ENCODE assay signal across 8 mouse cellular contexts in the genomic region with DNA sequence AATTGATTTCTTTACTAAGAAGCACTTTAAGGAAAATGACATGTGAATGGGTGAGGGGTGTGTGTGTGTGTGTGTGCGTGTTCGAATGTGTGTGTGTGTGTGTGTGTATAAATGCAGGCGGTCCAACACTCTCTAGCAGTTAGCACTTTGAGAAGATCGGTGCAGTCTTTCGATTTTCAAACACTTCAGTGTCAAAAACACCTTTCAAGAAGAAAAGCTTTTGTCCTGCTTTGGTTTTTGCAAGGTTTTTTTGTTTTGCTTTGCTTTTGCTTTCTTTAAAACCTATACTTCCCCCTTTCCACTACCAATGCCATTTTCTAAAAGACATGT. TPM values are rescaled to one million over a fixed set of nuclear protein-coding genes. Genes with fewer than 3 reads are reported as not detected.
DNase-seq lines count a peak whose midpoint lies in the region; ATAC-seq and TF ChIP-seq lines count a peak whose summit lies in the region.

No protein-coding gene starts in this region.

- DNase-seq in lung, adult 2 months: no peak
- no peak for DNase-seq in lung, postnatal 14 days
- no peak for DNase-seq in limb, embryonic 10.5 days (ENCODE audit: low spot score)
- DNase-seq in adrenal gland, adult 18-20 months (ENCODE audit: low spot score in 2 of 2): no peak
- no peak for DNase-seq in kidney, postnatal 4 days
- DNase-seq in urinary bladder, postnatal 25 days (ENCODE audit: low spot score): no peak

- no peak for TF ChIP-seq POLR2A in lung, adult 2 months (IDR thresholded peaks at IDR 0.05; ENCODE audit: borderline replicate concordance, extremely low read depth, low read depth, low read length)
- TF ChIP-seq POLR2A in olfactory bulb, adult 2 months (IDR thresholded peaks at IDR 0.05; ENCODE audit: insufficient read depth, low read depth, low read length): no peak

- H3K9ac ChIP-seq in embryonic facial prominence, embryonic 12.5 days: peak overlapping the region; percentile 91

- peak overlapping the region; percentile 81 for H3K4me3 ChIP-seq in lung, adult 2 months (replicated peaks; ENCODE audit: extremely low read depth, low read depth, low read length)
- peak overlapping the region; percentile 98 for H3K4me3 ChIP-seq in embryonic facial prominence, embryonic 12.5 days
- H3K4me3 ChIP-seq in limb, embryonic 10.5 days: peak overlapping the region; percentile 94
- H3K4me3 ChIP-seq in olfactory bulb, adult 2 months (ENCODE audit: insufficient read depth, low read depth, low read length): peak overlapping the region; percentile 92

- H3K4me1 ChIP-seq in lung, adult 2 months (ENCODE audit: control insufficient read depth, insufficient read depth, low read length): peaks cover 9% of the 10 kb centered on the region
- H3K4me1 ChIP-seq in embryonic facial prominence, embryonic 12.5 days: peaks cover 11% of the 10 kb centered on the region; the same call in 1 of the 2 replicates
- H3K4me1 ChIP-seq in limb, embryonic 10.5 days: peaks cover 16% of the 10 kb centered on the region
- peaks cover 4% of the 10 kb centered on the region; the same call in 1 of the 2 replicates for H3K4me1 ChIP-seq in olfactory bulb, adult 2 months (ENCODE audit: control insufficient read depth, insufficient read depth, low read length)

- H3K27ac ChIP-seq in embryonic facial prominence, embryonic 12.5 days: peak overlapping the region; percentile 97
- peak overlapping the region; percentile 93 for H3K27ac ChIP-seq in limb, embryonic 10.5 days
- H3K27ac ChIP-seq in olfactory bulb, adult 2 months (ENCODE audit: insufficient read depth, low read depth, low read length): no peak overlapping the region

- H3K9me3 ChIP-seq in embryonic facial prominence, embryonic 12.5 days: no peaks in the 10 kb centered on the region
- H3K9me3 ChIP-seq in limb, embryonic 10.5 days (replicated peaks): no peaks in the 10 kb centered on the region

- 4% methylated on average over 5 of the region's 5 CpGs for WGBS in lung, adult 2 months
- 23% methylated on average over 5 of the region's 5 CpGs for WGBS in embryonic facial prominence, embryonic 12.5 days
- 32% methylated on average over 5 of the region's 5 CpGs for WGBS in limb, embryonic 10.5 days
- 3% methylated on average over 5 of the region's 5 CpGs for WGBS in olfactory bulb, adult 2 months

- peaks cover 24% of the 10 kb centered on the region for H3K36me3 ChIP-seq in embryonic facial prominence, embryonic 12.5 days
- peaks cover 44% of the 10 kb centered on the region for H3K36me3 ChIP-seq in limb, embryonic 10.5 days

- H3K27me3 ChIP-seq in embryonic facial prominence, embryonic 12.5 days: no peaks in the 10 kb centered on the region
- no peaks in the 10 kb centered on the region for H3K27me3 ChIP-seq in limb, embryonic 10.5 days (ENCODE audit: low read depth, poor library complexity, severe bottlenecking)

- no peak for ATAC-seq in embryonic facial prominence, embryonic 12.5 days (ENCODE audit: insufficient number of reproducible peaks, insufficient read depth, low FRiP score, low TSS enrichment)

- no peak for TF ChIP-seq CTCF in lung, adult 2 months (IDR thresholded peaks at IDR 0.05; ENCODE audit: insufficient read depth, low read length)
- TF ChIP-seq CTCF in olfactory bulb, adult 2 months (IDR thresholded peaks at IDR 0.05; ENCODE audit: insufficient read depth, low read depth, low read length): no peak

- peak overlapping the region; percentile 60 for H3K4me2 ChIP-seq in embryonic facial prominence, embryonic 12.5 days (replicated peaks)

RNA-seq across cellular contexts. Expression of a gene that starts 1.4 kb away (rescaled TPM):
- 4.1 and 5.4 TPM in 2 replicates for polyA plus RNA-seq in lung, adult 2 months (2012; rRNA removed)
- 33.1 and 34.0 TPM in 2 replicates for polyA plus RNA-seq in embryonic facial prominence, embryonic 12.5 days (2016; fragmentation: Nextera tagmentation; extraction: Ambion mirVana)
- 24.8 and 31.2 TPM in 2 replicates for polyA plus RNA-seq in limb, embryonic 10.5 days (2016; fragmentation: Nextera tagmentation; extraction: Ambion mirVana)
- polyA plus RNA-seq in olfactory bulb, adult 2 months (2012; ENCODE audit: insufficient read depth, insufficient read length, low replicate concordance, missing spikeins): not detected in 2 replicates
- 10 to 100 TPM; 18.6 to 20.3 TPM for total RNA-seq in adrenal gland, adult 18-20 months (2021)

RNA-seq across cellular contexts. Expression of a gene that starts 42.8 kb away (rescaled TPM):
- polyA plus RNA-seq in lung, adult 2 months (2012; rRNA removed): 14.9 and 30.0 TPM in 2 replicates
- 621 and 638 TPM in 2 replicates for polyA plus RNA-seq in embryonic facial prominence, embryonic 12.5 days (2016; fragmentation: Nextera tagmentation; extraction: Ambion mirVana)
- polyA plus RNA-seq in limb, embryonic 10.5 days (2016; fragmentation: Nextera tagmentation; extraction: Ambion mirVana): 656 and 733 TPM in 2 replicates
- not detected in 2 replicates for polyA plus RNA-seq in olfactory bulb, adult 2 months (2012; ENCODE audit: insufficient read depth, insufficient read length, low replicate concordance, missing spikeins)
- 100 to 1,000 TPM; 377 to 394 TPM for total RNA-seq in adrenal gland, adult 18-20 months (2021)
